21 mouse cellular contexts compared by ENCODE assay signal in genomic region chr17:73460874-73461273, GRCm38 (mm10).
DNase-seq lines count a peak whose midpoint lies in the region; ATAC-seq and TF ChIP-seq lines count a peak whose summit lies in the region.
"Had no signal": no experiment of that assay in that cellular context is flagged by ENCODE, and none has a peak within 500 bp of the region (broad histone marks: within the 10 kb centered on the region; RNA-seq: fewer than 3 reads in every experiment).

No protein-coding gene starts in this region.

- peak; percentile 36 for DNase-seq in midbrain, postnatal 0 days (ENCODE audit: low spot score)
- no peak for DNase-seq in midbrain, embryonic 10.5 days (ENCODE audit: low spot score)
- no peak for DNase-seq in spleen, adult 12 weeks (ENCODE audit: low spot score)
- DNase-seq: adrenal gland, postnatal 10 days; adrenal gland, postnatal 36 days; cerebellum, adult 18-20 months; cerebellum, adult 9-10 months; cerebellum, postnatal 14 days; forebrain, postnatal 0 days; gastrocnemius, adult 2 months; gastrocnemius, postnatal 14 days; heart, adult 11 months had no signal

- no peak overlapping the region for H3K27ac ChIP-seq in hindbrain, embryonic 13.5 days
- no peak overlapping the region for H3K27ac ChIP-seq in hindbrain, embryonic 12.5 days
- no peak overlapping the region for H3K27ac ChIP-seq in midbrain, postnatal 0 days (ENCODE audit: low read depth, low read length)
- H3K27ac ChIP-seq in midbrain, embryonic 10.5 days (replicated peaks), result no peak overlapping the region
- H3K27ac ChIP-seq in neural tube, embryonic 14.5 days (ENCODE audit: low read depth, low read length), result no peak overlapping the region
- H3K27ac ChIP-seq: forebrain, embryonic 10.5 days; forebrain, embryonic 13.5 days; gastrocnemius, adult 2 months had no signal

- no peak overlapping the region for H3K4me2 ChIP-seq in hindbrain, embryonic 13.5 days
- H3K4me2 ChIP-seq in hindbrain, embryonic 12.5 days (replicated peaks), result no peak overlapping the region
- no peak overlapping the region for H3K4me2 ChIP-seq in midbrain, postnatal 0 days (ENCODE audit: low read depth, low read length, poor library complexity, severe bottlenecking)
- no peak overlapping the region for H3K4me2 ChIP-seq in neural tube, embryonic 14.5 days (ENCODE audit: low read depth, low read length)
- H3K4me2 ChIP-seq: forebrain, embryonic 13.5 days; heart, embryonic 11.5 days had no signal

- 0 out of 2 replicates have a peak, but pooled peaks have one; percentile 72 for ATAC-seq in hindbrain, embryonic 13.5 days (ENCODE audit: low FRiP score)
- ATAC-seq in hindbrain, embryonic 12.5 days (ENCODE audit: low FRiP score), result no peak
- ATAC-seq in midbrain, postnatal 0 days (ENCODE audit: low FRiP score), result no peak
- ATAC-seq in neural tube, embryonic 14.5 days (ENCODE audit: low read depth), result peak; percentile 76
- ATAC-seq: activated CD4-positive, CD25-positive, alpha-beta regulatory T cell, adult 4 months; forebrain, embryonic 13.5 days; forebrain, postnatal 0 days; inflammation-experienced regulatory T-cells, adult 6 months; intestine, embryonic 16.5 days had no signal

- TF ChIP-seq CTCF in midbrain, postnatal 0 days (IDR thresholded peaks at IDR 0.05), result no peak

- H3K27me3 ChIP-seq in hindbrain, embryonic 13.5 days, result no peaks in the 10 kb centered on the region
- no peaks in the 10 kb centered on the region for H3K27me3 ChIP-seq in hindbrain, embryonic 12.5 days
- H3K27me3 ChIP-seq in midbrain, postnatal 0 days (ENCODE audit: insufficient read depth, low read length), result no peaks in the 10 kb centered on the region
- no peaks in the 10 kb centered on the region for H3K27me3 ChIP-seq in midbrain, embryonic 10.5 days (ENCODE audit: low read depth, poor library complexity, severe bottlenecking)
- H3K27me3 ChIP-seq in neural tube, embryonic 14.5 days (ENCODE audit: control insufficient read depth, insufficient read depth, low read length), result no peaks in the 10 kb centered on the region
- H3K27me3 ChIP-seq: forebrain, embryonic 13.5 days had no signal

- no peaks in the 10 kb centered on the region for H3K9me3 ChIP-seq in hindbrain, embryonic 13.5 days
- H3K9me3 ChIP-seq in hindbrain, embryonic 12.5 days (replicated peaks), result no peaks in the 10 kb centered on the region
- H3K9me3 ChIP-seq in midbrain, postnatal 0 days (ENCODE audit: low read length), result no peaks in the 10 kb centered on the region
- H3K9me3 ChIP-seq in midbrain, embryonic 10.5 days (replicated peaks), result no peaks in the 10 kb centered on the region
- no peaks in the 10 kb centered on the region for H3K9me3 ChIP-seq in neural tube, embryonic 14.5 days (ENCODE audit: control insufficient read depth, low read length)
- H3K9me3 ChIP-seq: forebrain, embryonic 10.5 days; forebrain, embryonic 13.5 days had no signal

- H3K4me3 ChIP-seq in hindbrain, embryonic 13.5 days, result no peak overlapping the region
- H3K4me3 ChIP-seq in hindbrain, embryonic 12.5 days, result no peak overlapping the region
- no peak overlapping the region for H3K4me3 ChIP-seq in midbrain, postnatal 0 days (ENCODE audit: low read depth, low read length)
- H3K4me3 ChIP-seq in midbrain, embryonic 10.5 days, result no peak overlapping the region
- no peak overlapping the region for H3K4me3 ChIP-seq in neural tube, embryonic 14.5 days (ENCODE audit: low read depth, low read length)
- H3K4me3 ChIP-seq: forebrain, embryonic 10.5 days; forebrain, embryonic 13.5 days; gastrocnemius, adult 2 months had no signal

- no peaks in the 10 kb centered on the region for H3K36me3 ChIP-seq in hindbrain, embryonic 13.5 days
- H3K36me3 ChIP-seq in hindbrain, embryonic 12.5 days, result no peaks in the 10 kb centered on the region
- no peaks in the 10 kb centered on the region for H3K36me3 ChIP-seq in midbrain, postnatal 0 days (ENCODE audit: insufficient read depth, low read length)
- no peaks in the 10 kb centered on the region for H3K36me3 ChIP-seq in midbrain, embryonic 10.5 days
- no peaks in the 10 kb centered on the region for H3K36me3 ChIP-seq in neural tube, embryonic 14.5 days (ENCODE audit: control insufficient read depth, insufficient read depth, low read length)
- H3K36me3 ChIP-seq: forebrain, embryonic 10.5 days had no signal

- no peak overlapping the region for H3K9ac ChIP-seq in hindbrain, embryonic 13.5 days
- no peak overlapping the region for H3K9ac ChIP-seq in hindbrain, embryonic 12.5 days
- no peak overlapping the region for H3K9ac ChIP-seq in midbrain, postnatal 0 days (replicated peaks; ENCODE audit: low read length, poor library complexity, severe bottlenecking)
- H3K9ac ChIP-seq in neural tube, embryonic 14.5 days (replicated peaks; ENCODE audit: low read depth, low read length), result no peak overlapping the region
- H3K9ac ChIP-seq: forebrain, embryonic 13.5 days; forebrain, postnatal 0 days had no signal

- WGBS in hindbrain, embryonic 13.5 days, result 65% methylated on average over 4 of the region's 4 CpGs
- 73% methylated on average over 4 of the region's 4 CpGs for WGBS in hindbrain, embryonic 12.5 days
- 87% methylated on average over 4 of the region's 4 CpGs for WGBS in midbrain, postnatal 0 days
- 88% methylated on average over 4 of the region's 4 CpGs for WGBS in midbrain, embryonic 10.5 days
- 49% methylated on average over 4 of the region's 4 CpGs for WGBS in neural tube, embryonic 14.5 days

- no peaks in the 10 kb centered on the region for H3K4me1 ChIP-seq in hindbrain, embryonic 13.5 days (replicated peaks)
- H3K4me1 ChIP-seq in hindbrain, embryonic 12.5 days, result no peaks in the 10 kb centered on the region
- H3K4me1 ChIP-seq in midbrain, postnatal 0 days (ENCODE audit: insufficient read depth, low read length), result no peaks in the 10 kb centered on the region
- no peaks in the 10 kb centered on the region for H3K4me1 ChIP-seq in midbrain, embryonic 10.5 days
- no peaks in the 10 kb centered on the region for H3K4me1 ChIP-seq in neural tube, embryonic 14.5 days (ENCODE audit: control insufficient read depth, insufficient read depth, low read length)
- H3K4me1 ChIP-seq: forebrain, embryonic 10.5 days; forebrain, embryonic 13.5 days had no signal

Comparison
In these comparisons a context has a peak if more than half of its experiments do, and no peak if none do; other contexts are left out.
1. ATAC-seq: peak in hindbrain, embryonic 13.5 days (single experiment) and neural tube, embryonic 14.5 days (single experiment); none in hindbrain, embryonic 12.5 days (single experiment) and midbrain, postnatal 0 days (single experiment).